Mouse (Mus musculus) cerebellum, adult 9-10 months (tissue): Measurements from ENCODE around the gene Rfx1.

Experiments
- DNase-seq: peaks from one replicate; pipeline ENCODE4 v3.0.0; 2022

Gene Rfx1

GRCm38 (mm10) chr8:84063861-84064610, 2.6 kb upstream of the Rfx1 start:
- no peak for DNase-seq

DNA sequence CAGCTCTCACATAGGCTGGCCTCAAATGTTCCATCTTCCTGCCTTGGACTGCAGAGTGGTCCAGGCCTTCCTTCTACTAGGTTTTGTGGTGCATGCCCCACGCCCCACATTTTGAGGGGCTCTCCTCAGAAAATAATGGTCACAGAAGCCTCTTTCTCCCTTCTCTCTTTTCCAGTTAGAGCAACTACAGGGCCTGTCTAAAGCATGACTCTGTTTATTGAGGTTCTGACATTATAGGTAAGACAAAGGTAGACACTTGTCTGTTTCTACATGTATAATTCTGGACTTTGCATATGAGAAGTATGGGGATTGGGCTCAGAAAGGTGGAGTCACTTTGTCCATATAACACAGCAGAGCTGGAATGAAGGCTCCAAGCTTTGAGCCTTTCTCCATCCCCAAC, 1.6 kb upstream of the Rfx1 start, which contains the start of gene Gm10643:
Gene Gm10643 (minus strand): TSS at position 101 of the 400 bp plus-strand sequence.
- peak; percentile 27 for DNase-seq

- DNase-seq: no peak
These were observed 1.1 kb upstream of the Rfx1 start for GRCm38 (mm10) chr8:84065457-84066072.

DNA sequence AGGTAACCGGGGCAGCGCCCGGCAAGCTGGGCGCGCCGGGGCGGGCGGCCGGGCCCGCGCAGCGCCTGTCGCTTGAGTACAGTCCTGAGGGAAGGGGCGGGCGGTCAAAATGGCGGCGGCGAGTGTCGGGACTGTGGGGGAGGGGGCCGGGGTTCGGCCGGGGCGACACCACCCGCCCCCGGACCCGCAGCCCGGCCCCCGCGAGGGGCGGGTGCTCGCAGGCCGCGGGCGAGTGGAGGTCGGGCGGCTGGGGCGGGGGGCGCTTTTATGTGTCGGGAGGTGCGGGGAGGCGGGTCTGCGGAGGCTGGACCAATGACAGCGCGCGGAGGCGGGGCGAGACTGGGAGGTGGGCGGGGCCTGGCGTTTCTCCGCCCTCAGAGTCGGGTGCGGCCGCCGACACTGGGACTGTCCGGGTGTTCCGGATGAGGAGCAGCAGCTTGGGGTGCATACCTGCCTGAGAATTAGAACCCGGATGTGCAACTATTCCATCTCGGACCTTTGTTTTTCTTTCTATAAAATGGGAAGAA, 476 bp downstream of the Rfx1 start:
- peak; percentile 93 for DNase-seq

GRCm38 (mm10) chr8:84067911-84068310, 1.3 kb downstream of the Rfx1 start:
- no peak for DNase-seq

DNA sequence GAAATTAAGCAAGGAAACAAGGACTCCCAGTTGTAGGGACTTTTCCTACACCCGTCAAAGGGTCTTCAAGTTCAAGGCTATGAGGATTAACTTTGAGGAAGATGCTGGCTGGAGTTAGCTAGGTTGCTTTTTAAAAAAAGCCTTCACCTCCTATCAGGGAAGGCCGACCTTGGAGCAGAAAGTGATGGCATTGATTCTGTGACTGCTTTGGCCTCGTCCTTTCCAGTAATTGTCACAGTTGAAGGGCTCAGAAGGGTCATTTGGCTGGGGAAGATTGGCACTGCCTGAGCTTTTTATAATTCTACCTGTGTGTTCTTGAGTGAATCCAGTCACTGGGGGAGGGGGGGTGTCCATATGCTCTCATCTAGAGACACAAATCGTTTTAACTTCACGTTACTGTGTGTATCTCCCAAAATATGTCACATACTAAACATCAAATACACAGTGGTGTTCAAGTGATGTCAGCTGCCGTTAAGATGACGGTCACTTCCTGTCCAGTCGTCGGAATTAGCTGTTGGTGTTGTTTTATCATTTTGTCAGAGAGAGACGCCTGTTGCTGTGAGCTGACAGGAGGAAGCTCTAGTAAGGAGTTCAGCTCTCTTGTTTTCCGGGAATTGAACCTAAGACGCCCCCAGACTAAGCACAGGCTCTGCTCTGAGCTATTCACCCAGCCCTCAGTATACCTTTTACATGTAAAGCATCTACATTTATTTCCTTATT, 1.8 kb downstream of the Rfx1 start:
- peak; percentile 37 for DNase-seq

GRCm38 (mm10) chr8:84069169-84069568, 2.5 kb downstream of the Rfx1 start:
- no peak for DNase-seq

DNA sequence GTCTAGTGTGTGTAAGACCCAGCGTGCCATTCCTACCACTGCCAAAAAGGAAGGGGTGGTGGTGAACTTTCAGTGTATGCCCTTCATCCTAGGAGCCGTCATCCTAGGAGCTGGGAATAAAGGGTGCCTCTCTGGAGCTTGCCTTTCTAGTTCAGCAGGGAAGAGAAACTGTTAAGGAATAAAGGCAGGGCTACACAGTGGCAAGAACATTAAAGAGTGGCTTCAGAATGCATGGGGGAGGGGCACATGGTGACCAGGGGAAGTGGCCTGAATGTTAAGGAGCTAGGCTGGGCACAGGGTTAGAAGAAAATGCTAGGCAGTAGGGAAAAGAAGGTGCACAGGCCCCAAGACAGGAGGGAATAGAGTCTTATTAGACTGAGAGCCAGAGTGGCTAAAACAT, 3.1 kb downstream of the Rfx1 start:
- DNase-seq: no peak

GRCm38 (mm10) chr8:84070241-84070640, 3.6 kb downstream of the Rfx1 start:
- DNase-seq: no peak

DNA sequence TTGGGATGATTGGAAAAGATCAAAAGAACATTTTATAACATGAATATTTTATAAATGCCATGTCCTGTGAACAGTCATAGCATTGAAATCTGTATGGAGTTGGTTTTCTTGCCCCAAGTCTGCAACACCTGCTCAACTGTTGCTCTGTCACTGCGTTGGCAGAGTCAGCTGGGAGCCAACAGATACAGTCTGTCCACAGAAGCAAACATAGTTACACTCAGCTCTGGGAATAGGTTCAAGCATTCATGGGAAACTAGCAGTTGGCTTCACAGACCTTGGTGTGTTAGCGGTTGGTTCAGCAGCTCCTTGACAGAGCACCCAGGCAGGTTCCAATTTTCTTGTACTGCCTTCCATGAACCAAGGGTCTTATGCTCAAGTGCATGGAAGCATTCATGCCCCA, 4.0 kb downstream of the Rfx1 start:
- DNase-seq: no peak

DNA sequence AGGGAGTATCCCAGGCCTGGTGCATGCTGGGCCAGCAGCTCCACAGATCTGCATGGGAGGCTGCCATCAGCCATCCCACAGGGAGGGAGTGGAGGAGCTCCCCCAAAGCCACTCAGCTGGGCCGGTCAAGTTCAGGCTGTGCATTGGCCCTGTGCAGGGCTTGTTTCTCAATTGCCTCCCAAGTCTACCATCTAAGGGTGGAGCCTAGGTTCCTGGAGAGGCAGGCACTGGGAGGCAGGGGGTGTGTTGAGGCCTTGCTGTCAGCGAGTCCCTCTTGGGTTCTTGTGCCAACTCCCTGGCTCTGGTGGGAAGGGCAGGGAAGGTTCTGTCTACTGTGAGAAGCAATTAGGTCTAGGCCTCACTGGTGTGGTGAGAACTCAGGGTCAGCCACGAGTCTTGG, 5.3 kb downstream of the Rfx1 start:
- no peak for DNase-seq

GRCm38 (mm10) chr8:84072321-84072720, 5.7 kb downstream of the Rfx1 start:
- DNase-seq: no peak

DNA sequence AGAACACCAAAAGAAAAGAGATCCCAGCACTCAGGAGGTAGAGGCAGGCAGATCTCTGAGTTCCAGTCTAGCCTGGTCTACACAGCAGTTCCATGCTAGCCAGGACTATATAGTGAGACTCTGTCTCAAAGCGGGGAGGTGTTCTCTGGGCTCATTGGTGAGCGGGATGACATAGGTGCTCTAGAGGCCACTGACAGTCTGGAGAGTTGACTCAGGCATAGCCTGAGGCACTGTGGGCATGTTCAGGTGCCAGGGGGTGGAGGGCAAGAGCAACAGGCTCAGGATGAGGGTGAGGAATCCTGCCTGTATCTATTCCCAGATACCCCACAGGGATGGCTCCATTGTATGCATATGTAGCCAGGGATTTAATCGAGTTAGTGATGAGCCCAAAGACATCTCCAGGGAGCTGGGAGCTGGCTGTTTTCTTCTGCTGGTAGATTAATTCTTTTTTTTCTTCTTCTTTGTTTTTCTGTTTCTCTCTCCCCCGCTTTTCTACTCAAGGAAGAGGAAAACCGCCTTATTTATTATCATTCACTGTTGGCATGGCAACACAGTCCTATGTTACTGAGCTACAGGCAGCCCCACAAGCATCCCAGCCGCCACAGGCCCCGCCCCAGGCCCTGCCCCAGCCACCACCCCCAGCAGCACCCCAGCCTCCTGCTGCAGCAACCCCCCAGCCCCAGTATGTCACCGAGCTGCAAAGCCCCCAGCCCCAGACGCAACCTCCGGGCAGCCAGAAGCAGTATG, 6.8 kb downstream of the Rfx1 start:
- no peak for DNase-seq

DNA sequence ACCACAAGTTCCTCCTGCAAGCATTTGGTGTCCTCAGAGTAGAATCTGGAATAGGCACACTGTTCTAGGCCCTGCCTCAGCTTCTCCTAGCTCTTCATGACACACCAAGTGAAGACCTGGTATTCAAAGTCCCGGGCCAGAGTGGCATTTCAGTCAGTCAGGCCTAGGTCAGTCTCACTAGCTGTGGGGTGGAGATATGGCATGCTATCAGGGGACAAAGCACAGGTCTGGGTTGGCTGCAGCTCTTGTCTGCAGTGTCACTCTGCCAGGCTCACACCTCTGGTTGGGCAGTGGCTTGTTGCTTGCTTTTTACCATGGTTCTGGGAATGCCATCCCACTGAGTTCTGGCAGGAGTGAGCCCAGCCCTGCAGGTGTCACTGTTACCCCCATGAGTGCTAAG, 9.8 kb downstream of the Rfx1 start:
- DNase-seq: no peak

DNA sequence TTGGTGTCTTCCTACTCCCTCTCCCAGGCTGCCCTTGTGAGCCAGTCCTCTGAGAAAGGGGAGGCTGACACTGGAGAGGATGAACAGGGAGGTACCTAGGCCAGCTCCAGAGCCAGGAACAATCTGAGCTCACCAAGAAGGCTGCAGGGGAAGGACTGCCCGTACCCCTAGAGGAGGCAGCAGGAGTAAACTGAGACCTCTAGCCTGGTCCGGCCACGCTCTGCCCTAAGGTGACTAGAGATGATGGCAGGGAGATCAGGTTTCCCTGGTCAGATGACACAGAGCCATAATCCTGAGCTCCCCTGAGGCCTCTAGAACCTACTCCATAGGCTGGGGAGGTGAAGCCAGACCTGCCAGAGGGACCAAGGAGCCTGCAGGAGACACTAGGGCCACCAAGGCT, 10.2 kb downstream of the Rfx1 start:
- DNase-seq: no peak

DNA sequence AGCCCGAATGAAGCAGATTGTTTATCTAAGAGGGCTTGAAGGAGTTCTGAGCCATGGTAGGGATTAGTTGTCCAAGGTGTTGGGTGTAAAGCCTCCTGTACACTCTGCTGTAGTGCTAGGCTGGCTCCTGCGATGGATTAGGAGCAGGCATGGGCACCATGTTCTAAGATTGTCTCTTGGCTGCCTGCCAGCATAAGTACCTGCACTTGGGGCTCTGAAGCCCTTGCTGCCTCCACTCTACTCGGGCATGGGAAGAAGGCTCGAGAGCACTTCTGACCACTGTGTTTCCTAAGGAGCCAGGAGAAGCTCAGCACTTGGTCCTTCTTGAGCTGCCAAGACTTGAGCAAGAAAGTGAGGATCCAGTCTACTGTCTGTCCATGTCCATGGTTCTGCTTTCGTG, 12.6 kb downstream of the Rfx1 start:
- DNase-seq: no peak

- DNase-seq: no peak
These were observed 17.2 kb downstream of the Rfx1 start for GRCm38 (mm10) chr8:84083829-84084241.

- DNase-seq: no peak
These were observed 17.9 kb downstream of the Rfx1 start for GRCm38 (mm10) chr8:84084341-84085115.

GRCm38 (mm10) chr8:84087156-84087555, 20.5 kb downstream of the Rfx1 start:
- no peak for DNase-seq

DNA sequence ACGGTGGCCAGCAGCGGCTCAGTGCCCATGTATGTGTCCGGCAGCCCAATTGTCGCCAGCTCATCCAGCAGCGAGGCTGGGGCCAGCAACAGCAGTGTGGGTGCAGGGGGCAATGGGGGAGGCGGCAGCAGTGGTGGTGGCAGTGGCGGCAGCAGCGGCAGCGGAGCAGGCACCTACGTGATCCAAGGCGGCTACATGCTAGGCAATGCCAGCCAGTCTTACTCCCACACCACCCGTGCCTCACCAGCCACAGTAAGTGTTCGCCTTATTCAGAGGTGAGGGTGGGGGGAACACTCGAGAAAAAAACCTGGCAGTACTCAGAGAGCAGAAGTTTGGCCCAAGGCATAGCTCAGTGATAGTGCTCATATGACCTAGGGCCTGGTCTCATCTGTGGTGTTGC, 21.2 kb downstream of the Rfx1 start:
- no peak for DNase-seq

DNA sequence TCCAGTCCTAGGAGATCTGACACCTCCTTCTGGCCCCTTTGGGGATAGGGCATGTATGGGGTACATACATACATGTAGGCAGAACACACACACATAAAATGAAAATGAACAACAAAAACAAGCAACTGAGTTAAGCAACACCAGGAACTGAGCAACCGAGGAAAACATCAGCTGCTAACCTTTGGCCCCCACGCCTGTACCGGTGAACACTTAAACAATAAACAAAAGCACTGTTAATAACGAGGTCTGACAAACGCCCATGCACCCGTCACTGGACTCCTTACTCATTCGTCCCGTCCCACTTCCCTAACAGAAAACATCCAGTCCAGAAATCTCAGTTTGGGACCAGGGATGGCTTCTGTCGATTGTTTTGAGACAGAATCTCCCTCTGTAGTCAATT, 22.6 kb downstream of the Rfx1 start:
- DNase-seq: no peak

DNA sequence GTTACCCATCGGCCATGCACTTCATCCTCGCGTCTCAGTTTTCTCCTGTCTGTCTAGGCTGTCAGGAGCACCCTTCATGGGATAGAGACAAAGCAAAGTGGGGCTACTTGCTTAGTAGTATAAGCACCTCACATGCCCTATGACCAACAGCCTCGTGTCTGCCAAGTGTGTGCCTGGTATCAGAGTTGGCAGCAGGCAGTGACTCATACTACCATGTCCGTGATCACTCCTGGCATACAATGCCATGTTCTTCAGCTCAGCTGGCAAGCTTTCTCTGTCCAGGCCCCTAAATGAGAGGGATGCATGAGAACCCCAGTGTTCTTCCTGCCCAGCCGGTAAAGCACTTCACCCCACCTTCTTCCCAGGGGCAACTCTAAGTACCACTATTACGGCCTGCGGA, 24.0 kb downstream of the Rfx1 start:
- no peak for DNase-seq
